ENCODE assay signal across 17 mouse cellular contexts in the genomic region with DNA sequence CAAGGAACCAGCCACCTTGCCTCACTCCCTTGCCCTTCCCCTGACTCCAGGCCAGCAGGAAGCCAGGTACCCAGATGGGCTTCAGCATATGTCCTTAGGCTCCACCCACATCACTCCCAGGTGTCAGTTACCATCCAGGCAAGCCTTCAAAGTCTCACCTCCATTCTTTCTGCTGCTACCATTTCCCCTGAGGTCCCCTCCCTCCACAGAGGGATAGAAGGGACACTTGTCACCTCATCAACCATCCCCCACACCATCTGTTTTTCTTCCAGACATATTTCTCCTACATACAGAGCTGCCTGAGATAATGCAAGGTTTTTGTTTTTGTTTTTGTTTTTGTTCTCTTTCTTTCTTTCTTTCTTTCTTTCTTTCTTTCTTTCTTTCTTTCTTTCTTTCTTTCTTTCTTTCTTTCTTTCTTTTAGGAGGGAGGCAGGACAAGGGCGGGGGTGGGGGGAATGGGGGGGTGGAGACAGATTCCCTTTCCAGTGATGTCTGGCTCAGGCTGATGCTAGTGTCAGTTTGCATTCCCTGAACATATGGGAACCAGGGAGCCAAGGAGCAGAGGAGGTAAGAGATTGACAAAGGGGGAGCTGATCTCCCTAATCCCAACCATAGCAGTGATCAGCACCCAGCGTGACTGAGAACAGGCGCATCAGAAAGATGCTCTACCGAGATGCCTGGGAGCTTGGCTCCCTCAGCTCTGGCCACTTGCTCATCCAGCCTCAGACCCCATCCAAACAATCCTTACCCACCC. TPM values are rescaled to one million over a fixed set of nuclear protein-coding genes. Genes with fewer than 3 reads are reported as not detected.
DNase-seq lines count a peak whose midpoint lies in the region; ATAC-seq lines count a peak whose summit lies in the region.
"Had no signal": no experiment of that assay in that cellular context is flagged by ENCODE, and none has a peak within 500 bp of the region (broad histone marks: within the 10 kb centered on the region; RNA-seq: fewer than 3 reads in every experiment).

No protein-coding gene starts in this region.

- no peak for ATAC-seq in midbrain, embryonic 11.5 days (ENCODE audit: low FRiP score)
- no peak for ATAC-seq in embryonic facial prominence, embryonic 12.5 days (ENCODE audit: insufficient number of reproducible peaks, insufficient read depth, low FRiP score, low TSS enrichment)
- ATAC-seq in forebrain, embryonic 14.5 days = peak; percentile 79
- no peak for ATAC-seq in hindbrain, embryonic 15.5 days (ENCODE audit: low FRiP score, low read depth)
- ATAC-seq: lung, postnatal 0 days had no signal

- 38% methylated on average over 4 of the region's 4 CpGs for WGBS in midbrain, embryonic 10.5 days
- WGBS in midbrain, embryonic 11.5 days = 23% methylated on average over 4 of the region's 4 CpGs
- WGBS in embryonic facial prominence, embryonic 12.5 days = 39% methylated on average over 4 of the region's 4 CpGs
- 33% methylated on average over 4 of the region's 4 CpGs for WGBS in forebrain, embryonic 14.5 days
- WGBS in hindbrain, embryonic 15.5 days = 32% methylated on average over 4 of the region's 4 CpGs

- peak overlapping the region; percentile 65 for H3K27ac ChIP-seq in midbrain, embryonic 10.5 days (replicated peaks)
- no peak overlapping the region for H3K27ac ChIP-seq in midbrain, embryonic 11.5 days (ENCODE audit: low read depth, low read length)
- 0 out of 2 replicates have a peak overlapping the region, but pooled peaks have one; percentile 30 for H3K27ac ChIP-seq in embryonic facial prominence, embryonic 12.5 days
- H3K27ac ChIP-seq in forebrain, embryonic 14.5 days (ENCODE audit: low read depth, low read length) = peak overlapping the region; percentile 90
- peak overlapping the region; percentile 35; the same call in 1 of the 2 replicates for H3K27ac ChIP-seq in hindbrain, embryonic 15.5 days (replicated peaks)
- H3K27ac ChIP-seq: kidney, embryonic 15.5 days; liver, embryonic 15.5 days; stomach, postnatal 0 days had no signal

- peaks cover 47% of the 10 kb centered on the region for H3K4me1 ChIP-seq in midbrain, embryonic 10.5 days
- H3K4me1 ChIP-seq in midbrain, embryonic 11.5 days (ENCODE audit: control insufficient read depth, insufficient read depth, low read length) = peaks cover 2% of the 10 kb centered on the region; the same call in 1 of the 2 replicates
- peaks cover 33% of the 10 kb centered on the region for H3K4me1 ChIP-seq in embryonic facial prominence, embryonic 12.5 days
- peaks cover 11% of the 10 kb centered on the region for H3K4me1 ChIP-seq in forebrain, embryonic 14.5 days (ENCODE audit: control insufficient read depth, insufficient read depth, low read length)
- H3K4me1 ChIP-seq in hindbrain, embryonic 15.5 days (replicated peaks) = peaks cover 38% of the 10 kb centered on the region
- H3K4me1 ChIP-seq: liver, embryonic 15.5 days; megakaryocyte, embryonic 14.5 days had no signal

- no peaks in the 10 kb centered on the region for H3K9me3 ChIP-seq in midbrain, embryonic 10.5 days (replicated peaks)
- H3K9me3 ChIP-seq in midbrain, embryonic 11.5 days (ENCODE audit: control insufficient read depth, low read length) = no peaks in the 10 kb centered on the region
- H3K9me3 ChIP-seq in embryonic facial prominence, embryonic 12.5 days = no peaks in the 10 kb centered on the region
- H3K9me3 ChIP-seq in forebrain, embryonic 14.5 days (replicated peaks; ENCODE audit: control insufficient read depth, low read length) = no peaks in the 10 kb centered on the region
- no peaks in the 10 kb centered on the region for H3K9me3 ChIP-seq in hindbrain, embryonic 15.5 days
- H3K9me3 ChIP-seq: kidney, embryonic 15.5 days; liver, embryonic 15.5 days; megakaryocyte, embryonic 14.5 days had no signal

- no peak for DNase-seq in midbrain, embryonic 10.5 days (ENCODE audit: low spot score)
- DNase-seq in midbrain, embryonic 11.5 days (ENCODE audit: low spot score, missing footprints) = no peak
- DNase-seq in forebrain, embryonic 14.5 days (ENCODE audit: low spot score) = peak; percentile 78
- DNase-seq in gastrocnemius, postnatal 14 days = no peak
- DNase-seq in kidney, postnatal 36 days = no peak
- DNase-seq in kidney, adult 18-20 months = no peak
- DNase-seq: adrenal gland, postnatal 14 days; cerebellum, adult 8-10 months; gastrocnemius, postnatal 36 days; thymus, postnatal 14 days had no signal

- H3K4me3 ChIP-seq in midbrain, embryonic 10.5 days = no peak overlapping the region
- no peak overlapping the region for H3K4me3 ChIP-seq in midbrain, embryonic 11.5 days (ENCODE audit: low read depth, low read length)
- H3K4me3 ChIP-seq in embryonic facial prominence, embryonic 12.5 days = no peak overlapping the region
- no peak overlapping the region for H3K4me3 ChIP-seq in forebrain, embryonic 14.5 days (ENCODE audit: low read depth, low read length)
- no peak overlapping the region for H3K4me3 ChIP-seq in hindbrain, embryonic 15.5 days
- H3K4me3 ChIP-seq: kidney, embryonic 15.5 days; liver, embryonic 15.5 days; megakaryocyte, embryonic 14.5 days had no signal

- H3K36me3 ChIP-seq in midbrain, embryonic 10.5 days = peaks cover 11% of the 10 kb centered on the region; the same call in 1 of the 2 replicates
- no peaks in the 10 kb centered on the region for H3K36me3 ChIP-seq in midbrain, embryonic 11.5 days (ENCODE audit: control insufficient read depth, insufficient read depth, low read length)
- no peaks in the 10 kb centered on the region for H3K36me3 ChIP-seq in embryonic facial prominence, embryonic 12.5 days
- peaks cover 4% of the 10 kb centered on the region; the same call in 1 of the 2 replicates for H3K36me3 ChIP-seq in forebrain, embryonic 14.5 days (ENCODE audit: control insufficient read depth, insufficient read depth, low read length)
- no peaks in the 10 kb centered on the region for H3K36me3 ChIP-seq in hindbrain, embryonic 15.5 days
- H3K36me3 ChIP-seq: liver, embryonic 15.5 days had no signal

- no peaks in the 10 kb centered on the region for H3K27me3 ChIP-seq in midbrain, embryonic 10.5 days (ENCODE audit: low read depth, poor library complexity, severe bottlenecking)
- H3K27me3 ChIP-seq in midbrain, embryonic 11.5 days (ENCODE audit: control insufficient read depth, insufficient read depth, low read length) = no peaks in the 10 kb centered on the region
- H3K27me3 ChIP-seq in embryonic facial prominence, embryonic 12.5 days = no peaks in the 10 kb centered on the region
- no peaks in the 10 kb centered on the region for H3K27me3 ChIP-seq in forebrain, embryonic 14.5 days (replicated peaks; ENCODE audit: control insufficient read depth, insufficient read depth, low read length)
- H3K27me3 ChIP-seq in hindbrain, embryonic 15.5 days = no peaks in the 10 kb centered on the region
- H3K27me3 ChIP-seq: kidney, embryonic 15.5 days; liver, embryonic 15.5 days; megakaryocyte, embryonic 14.5 days had no signal

- H3K4me2 ChIP-seq in midbrain, embryonic 11.5 days = no peak overlapping the region
- H3K4me2 ChIP-seq in embryonic facial prominence, embryonic 12.5 days (replicated peaks) = no peak overlapping the region
- 0 out of 2 replicates have a peak overlapping the region, but pooled peaks have one; percentile 4 for H3K4me2 ChIP-seq in forebrain, embryonic 14.5 days (ENCODE audit: low read length)
- no peak overlapping the region for H3K4me2 ChIP-seq in hindbrain, embryonic 15.5 days
- H3K4me2 ChIP-seq: kidney, embryonic 15.5 days; liver, embryonic 15.5 days had no signal

- H3K9ac ChIP-seq in midbrain, embryonic 11.5 days (ENCODE audit: low read length) = no peak overlapping the region
- H3K9ac ChIP-seq in embryonic facial prominence, embryonic 12.5 days = no peak overlapping the region
- H3K9ac ChIP-seq in forebrain, embryonic 14.5 days (ENCODE audit: low read length) = peak overlapping the region; percentile 14; the same call in 1 of the 2 replicates
- H3K9ac ChIP-seq in hindbrain, embryonic 15.5 days = no peak overlapping the region
- H3K9ac ChIP-seq: kidney, embryonic 15.5 days; liver, embryonic 15.5 days had no signal

- intact Hi-C loops in gastrocnemius, postnatal 14 days (cut with DNase I; ENCODE audit: low total_unique reads) = no loop called here

RNA-seq across cellular contexts. Expression of gene Nav1, which starts 34.8 kb away (rescaled TPM):
- 14.5 and 16.5 TPM in 2 replicates for polyA plus RNA-seq in midbrain, embryonic 10.5 days (2016; fragmentation: Nextera tagmentation; extraction: Ambion mirVana)
- polyA plus RNA-seq in midbrain, embryonic 11.5 days (2014; fragmentation: Nextera tagmentation; extraction: Ambion mirVana) = 10.4 and 13.3 TPM in 2 replicates
- 18.6 and 19.6 TPM in 2 replicates for polyA plus RNA-seq in embryonic facial prominence, embryonic 12.5 days (2016; fragmentation: Nextera tagmentation; extraction: Ambion mirVana)
- 26.1 and 38.3 TPM in 2 replicates for polyA plus RNA-seq in forebrain, embryonic 14.5 days (2014; fragmentation: Nextera tagmentation; extraction: Ambion mirVana)
- polyA plus RNA-seq in hindbrain, embryonic 15.5 days (2015; fragmentation: Nextera tagmentation; extraction: Ambion mirVana) = 47.8 and 51.3 TPM in 2 replicates
- 10 to 100 TPM; 13.6 to 15.6 TPM for total RNA-seq in gastrocnemius, postnatal 14 days (2021)
